Mouse (Mus musculus): ENCODE measurements around the gene Grk6. TPM values are rescaled to one million over a fixed set of nuclear protein-coding genes. Genes with fewer than 3 reads are reported as not detected.

Gene Grk6
- polyA plus RNA-seq (2012; rRNA removed), result 7.8 and 8.4 TPM in 2 replicates

GRCm38 (mm10) chr13:55444937-55445315 is at the start of gene Grk6:
Grk6 (plus strand) TSS chr13:55445072.
- Histone ChIP-seq H3K36me3 (ENCODE audit: control insufficient read depth, insufficient read depth, low read length) (no peaks in the 10 kb centered on the region), H3K4me1 (ENCODE audit: control insufficient read depth, insufficient read depth, low read length) (peaks cover 12% of the 10 kb centered on the region), H3K27me3 (ENCODE audit: control insufficient read depth, insufficient read depth, low read length) (no peaks in the 10 kb centered on the region), H3K4me3 (ENCODE audit: control insufficient read depth, low read depth, low read length) (peak within 1 kb of the TSS; percentile 90), H3K27ac (ENCODE audit: control insufficient read depth, insufficient read depth, low read depth, low read length) (peak within 1 kb of the TSS; percentile 81)
- no peak for TF ChIP-seq CTCF (IDR thresholded peaks at IDR 0.05; ENCODE audit: control insufficient read depth, insufficient read depth, insufficient replicate concordance, low read depth, low read length)
- TF ChIP-seq POLR2A (IDR thresholded peaks at IDR 0.05; ENCODE audit: control insufficient read depth, low read depth, low read length), result no peak; the same call in 1 of the 2 replicates

GRCm38 (mm10) chr13:55398088-55398487 is 46.8 kb upstream of the Grk6 start, which contains the start of gene Slc34a1:
Slc34a1 (plus strand) TSS chr13:55398187.
- no peak within 1 kb of the TSS for H3K4me3 ChIP-seq (ENCODE audit: control insufficient read depth, low read depth, low read length)
- no peak within 1 kb of the TSS for H3K27ac ChIP-seq (ENCODE audit: control insufficient read depth, insufficient read depth, low read depth, low read length)
- H3K27me3 ChIP-seq (ENCODE audit: control insufficient read depth, insufficient read depth, low read length), result no peaks in the 10 kb centered on the region
- no peak for TF ChIP-seq POLR2A (IDR thresholded peaks at IDR 0.05; ENCODE audit: control insufficient read depth, low read depth, low read length)
- no peak for TF ChIP-seq CTCF (IDR thresholded peaks at IDR 0.05; ENCODE audit: control insufficient read depth, insufficient read depth, insufficient replicate concordance, low read depth, low read length)
- H3K4me1 ChIP-seq (ENCODE audit: control insufficient read depth, insufficient read depth, low read length), result no peaks in the 10 kb centered on the region
- H3K36me3 ChIP-seq (ENCODE audit: control insufficient read depth, insufficient read depth, low read length), result no peaks in the 10 kb centered on the region

- TF ChIP-seq POLR2A (IDR thresholded peaks at IDR 0.05; ENCODE audit: control insufficient read depth, low read depth, low read length) (no peak), CTCF (IDR thresholded peaks at IDR 0.05; ENCODE audit: control insufficient read depth, insufficient read depth, insufficient replicate concordance, low read depth, low read length) (no peak)
- Histone ChIP-seq H3K27me3 (ENCODE audit: control insufficient read depth, insufficient read depth, low read length) (no peaks in the 10 kb centered on the region), H3K4me3 (ENCODE audit: control insufficient read depth, low read depth, low read length) (no peak overlapping the region), H3K4me1 (ENCODE audit: control insufficient read depth, insufficient read depth, low read length) (no peaks in the 10 kb centered on the region), H3K27ac (ENCODE audit: control insufficient read depth, insufficient read depth, low read depth, low read length) (no peak overlapping the region), H3K36me3 (ENCODE audit: control insufficient read depth, insufficient read depth, low read length) (no peaks in the 10 kb centered on the region)
Observed at GRCm38 (mm10) chr13:55399300-55400038, 45.4 kb upstream of the Grk6 start.

- Histone ChIP-seq H3K27me3 (ENCODE audit: control insufficient read depth, insufficient read depth, low read length) (no peaks in the 10 kb centered on the region), H3K4me1 (ENCODE audit: control insufficient read depth, insufficient read depth, low read length) (no peaks in the 10 kb centered on the region), H3K36me3 (ENCODE audit: control insufficient read depth, insufficient read depth, low read length) (no peaks in the 10 kb centered on the region), H3K27ac (ENCODE audit: control insufficient read depth, insufficient read depth, low read depth, low read length) (no peak overlapping the region), H3K4me3 (ENCODE audit: control insufficient read depth, low read depth, low read length) (no peak overlapping the region)
- no peak for TF ChIP-seq POLR2A (IDR thresholded peaks at IDR 0.05; ENCODE audit: control insufficient read depth, low read depth, low read length)
- TF ChIP-seq CTCF (IDR thresholded peaks at IDR 0.05; ENCODE audit: control insufficient read depth, insufficient read depth, insufficient replicate concordance, low read depth, low read length), result no peak
Observed at GRCm38 (mm10) chr13:55400039-55400346, 44.9 kb upstream of the Grk6 start.

- H3K36me3 ChIP-seq (ENCODE audit: control insufficient read depth, insufficient read depth, low read length), result no peaks in the 10 kb centered on the region
Observed at GRCm38 (mm10) chr13:55403266-55403665, 41.6 kb upstream of the Grk6 start.

GRCm38 (mm10) chr13:55403935-55404852 is 40.7 kb upstream of the Grk6 start:
- Histone ChIP-seq H3K4me1 (ENCODE audit: control insufficient read depth, insufficient read depth, low read length) (0 out of 2 replicates have a peak, but pooled peaks cover 2% of the 10 kb centered on the region), H3K4me3 (ENCODE audit: control insufficient read depth, low read depth, low read length) (no peak overlapping the region), H3K27ac (ENCODE audit: control insufficient read depth, insufficient read depth, low read depth, low read length) (no peak overlapping the region), H3K36me3 (ENCODE audit: control insufficient read depth, insufficient read depth, low read length) (no peaks in the 10 kb centered on the region), H3K27me3 (ENCODE audit: control insufficient read depth, insufficient read depth, low read length) (no peaks in the 10 kb centered on the region)
- TF ChIP-seq POLR2A (IDR thresholded peaks at IDR 0.05; ENCODE audit: control insufficient read depth, low read depth, low read length) (no peak), CTCF (IDR thresholded peaks at IDR 0.05; ENCODE audit: control insufficient read depth, insufficient read depth, insufficient replicate concordance, low read depth, low read length) (no peak)

More at GRCm38 (mm10) chr13:55403266-55403665, 41.6 kb upstream of the Grk6 start:
- Histone ChIP-seq H3K4me3 (ENCODE audit: control insufficient read depth, low read depth, low read length) (no peak overlapping the region), H3K27ac (ENCODE audit: control insufficient read depth, insufficient read depth, low read depth, low read length) (no peak overlapping the region), H3K27me3 (ENCODE audit: control insufficient read depth, insufficient read depth, low read length) (no peaks in the 10 kb centered on the region), H3K4me1 (ENCODE audit: control insufficient read depth, insufficient read depth, low read length) (0 out of 2 replicates have a peak, but pooled peaks cover 2% of the 10 kb centered on the region)
- TF ChIP-seq CTCF (IDR thresholded peaks at IDR 0.05; ENCODE audit: control insufficient read depth, insufficient read depth, insufficient replicate concordance, low read depth, low read length) (no peak), POLR2A (IDR thresholded peaks at IDR 0.05; ENCODE audit: control insufficient read depth, low read depth, low read length) (no peak)

Measured in testis, adult 2 months (tissue).